Mouse (Mus musculus) small intestine, adult 2 months (tissue): ENCODE measurements around the gene Wdr89. TPM values are rescaled to one million over a fixed set of nuclear protein-coding genes. Genes with fewer than 3 reads are reported as not detected.
A peak's percentile ranks its signal among the peaks of the same experiment; 100 is the strongest.

ENCODE experiments used
- H3K27ac ChIP-seq: fragments of 200-500 bp; 2 replicates; pipeline ENCODE4 v1.5.1; 2012; ENCODE audit warnings: low read depth, low read length, control low read depth, inconsistent platforms; ENCODE audit not compliant: insufficient read depth
- H3K27me3 ChIP-seq: fragments of 200-500 bp; 2 replicates; pipeline ENCODE4 v1.6.1; 2012; ENCODE audit warnings: mild to moderate bottlenecking, moderate library complexity, low read length, inconsistent platforms; ENCODE audit not compliant: control insufficient read depth, insufficient read depth
- H3K36me3 ChIP-seq: fragments of 200-500 bp; 2 replicates; pipeline ENCODE4 v1.6.1; 2012; ENCODE audit warnings: mild to moderate bottlenecking, low read length, control low read depth, inconsistent platforms; ENCODE audit not compliant: control insufficient read depth, insufficient read depth
- H3K4me1 ChIP-seq: fragments of 200-500 bp; 2 replicates; pipeline ENCODE4 v1.6.1; 2012; ENCODE audit warnings: low read length, inconsistent platforms, mixed read lengths; ENCODE audit not compliant: control insufficient read depth, insufficient read depth, insufficient read length
- H3K4me3 ChIP-seq: fragments of 200-500 bp; 2 replicates; pipeline ENCODE4 v1.5.1; 2012; ENCODE audit warnings: low read depth, mild to moderate bottlenecking, control low read depth, inconsistent platforms, low read length, moderate library complexity
- CTCF ChIP-seq: fragments of 200-500 bp; IDR thresholded peaks from 2 replicates; pipeline ENCODE4 v1.5.1; 2012; ENCODE audit warnings: low read depth, mild to moderate bottlenecking, control low read depth, inconsistent platforms, low read length, moderate library complexity, mixed read lengths; ENCODE audit not compliant: insufficient replicate concordance, insufficient read length; ENCODE audit errors: extremely low read depth
- POLR2A ChIP-seq: fragments of 200-500 bp; IDR thresholded peaks from 2 replicates; pipeline ENCODE4 v1.6.1; 2012; ENCODE audit warnings: low read depth, mild to moderate bottlenecking, control low read depth, inconsistent platforms, low read length, moderate library complexity
- WGBS: fragments of 180-500 bp; shearing (Covaris S2); methylation state at CpG from one replicate; pipeline ENCODE4 v1.1.7; 2018; 5-methylcytosine and 5-hydroxymethylcytosine counted together
- polyA plus RNA-seq: library from polyadenylated mRNA; depleted of rRNA; stranded (reverse); fragments of >200 nt; gene quantifications from 2 replicates; pipeline ENCODE4 v1.2.3, GENCODE M21; 2012; rRNA removed

Gene Wdr89
- polyA plus RNA-seq, 1 experiment, result 1.5 TPM

- TF ChIP-seq CTCF (no peak), POLR2A (no peak)
- peaks cover 4% of the 10 kb centered on the region for H3K4me1 ChIP-seq
- peak overlapping the region; percentile 42; the same call in 1 of the 2 replicates for H3K27ac ChIP-seq
- 1% methylated on average over 87 of the region's 97 CpGs for WGBS
- H3K27me3 ChIP-seq, result no peaks in the 10 kb centered on the region
- H3K36me3 ChIP-seq, result peaks cover 17% of the 10 kb centered on the region
- peak overlapping the region; percentile 93 for H3K4me3 ChIP-seq
Measured at GRCm38 (mm10) chr12:75595291-75596153, 73.8 kb downstream of the Wdr89 start.

- Histone ChIP-seq H3K36me3 (peaks cover 23% of the 10 kb centered on the region), H3K4me1 (peaks cover 2% of the 10 kb centered on the region; the same call in 1 of the 2 replicates), H3K27ac (no peak overlapping the region), H3K4me3 (no peak overlapping the region), H3K27me3 (no peaks in the 10 kb centered on the region)
- TF ChIP-seq CTCF, result no peak
- TF ChIP-seq POLR2A, result no peak
- 36% methylated on average over 5 of the region's 5 CpGs for WGBS
Measured at GRCm38 (mm10) chr12:75594404-75594803, 74.9 kb downstream of the Wdr89 start.

GRCm38 (mm10) chr12:75593817-75594216 is 75.5 kb downstream of the Wdr89 start:
- H3K4me3 ChIP-seq, result no peak overlapping the region
- no peak for TF ChIP-seq CTCF
- no peaks in the 10 kb centered on the region for H3K27me3 ChIP-seq
- 0 out of 2 replicates have a peak, but pooled peaks cover 2% of the 10 kb centered on the region for H3K4me1 ChIP-seq
- peaks cover 25% of the 10 kb centered on the region for H3K36me3 ChIP-seq
- no peak overlapping the region for H3K27ac ChIP-seq
- WGBS, result 69% methylated on average over 4 of the region's 4 CpGs

GRCm38 (mm10) chr12:75587501-75587900 is 81.8 kb downstream of the Wdr89 start:
- Histone ChIP-seq H3K4me3 (no peak overlapping the region), H3K27ac (no peak overlapping the region), H3K27me3 (no peaks in the 10 kb centered on the region), H3K4me1 (no peaks in the 10 kb centered on the region), H3K36me3 (peaks cover 35% of the 10 kb centered on the region)
- no peak for TF ChIP-seq POLR2A
- no peak for TF ChIP-seq CTCF

GRCm38 (mm10) chr12:75583776-75584175 is 85.6 kb downstream of the Wdr89 start:
- H3K27ac ChIP-seq, result no peak overlapping the region
- no peak overlapping the region for H3K4me3 ChIP-seq
- TF ChIP-seq POLR2A, result no peak
- no peak for TF ChIP-seq CTCF
- peaks cover 16% of the 10 kb centered on the region for H3K36me3 ChIP-seq
- no peaks in the 10 kb centered on the region for H3K4me1 ChIP-seq
- 65% methylated on average over 3 of the region's 3 CpGs for WGBS
- H3K27me3 ChIP-seq, result no peaks in the 10 kb centered on the region

Other genes starting within 250 kb of the Wdr89 start
- gene Ppp2r5e, start 73.3 kb downstream of the Wdr89 start, polyA plus RNA-seq, result 9.9 and 14.2 TPM in 2 replicates
- gene Sgpp1, start 66.2 kb upstream of the Wdr89 start, polyA plus RNA-seq, result 13.1 and 14.9 TPM in 2 replicates
- gene Syne2, start 148.6 kb upstream of the Wdr89 start, polyA plus RNA-seq, result 15.6 and 39.8 TPM in 2 replicates